ENCODE assay signal across 6 mouse cellular contexts in the genomic region with DNA sequence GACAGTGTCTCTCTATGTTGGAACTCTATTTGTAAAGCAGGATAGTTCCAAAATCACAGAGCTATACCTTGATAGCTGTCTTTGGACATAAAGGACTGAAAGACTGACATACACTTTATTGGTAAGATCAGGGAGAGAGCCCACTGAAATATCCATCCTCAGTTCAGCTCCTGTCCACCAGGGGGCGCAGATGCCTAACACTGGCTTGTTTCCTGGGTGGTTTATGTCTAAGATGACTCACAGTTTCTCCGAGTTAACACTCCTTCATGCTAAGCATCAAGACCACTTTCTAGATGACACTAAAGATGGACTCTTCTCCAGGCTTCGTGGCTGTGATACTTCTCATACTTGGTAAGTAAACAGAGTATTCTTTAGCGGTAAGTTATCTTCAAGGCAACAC.
A peak's percentile ranks its signal among the peaks of the same experiment; 100 is the strongest.
DNase-seq lines count a peak whose midpoint lies in the region; ATAC-seq and TF ChIP-seq lines count a peak whose summit lies in the region.
"Not testable (repeated sequence)": the region's sequence is repeated elsewhere in the genome, so short reads cannot be mapped to it uniquely, and the experiment has no call there.

No protein-coding gene starts in this region.

- not testable (repeated sequence) for H3K27ac ChIP-seq in hindbrain, postnatal 0 days; midbrain, embryonic 13.5 days

- TF ChIP-seq CTCF in hindbrain, postnatal 0 days (IDR thresholded peaks at IDR 0.05; ENCODE audit: low read depth) = not testable (repeated sequence)

- H3K27me3 ChIP-seq in hindbrain, postnatal 0 days (ENCODE audit: insufficient read depth, low read length); midbrain, embryonic 13.5 days: not testable (repeated sequence)

- peak; percentile 75 for ATAC-seq in CD4-positive, CD25-positive, alpha-beta regulatory T cell, adult 4 months
- ATAC-seq in common myeloid progenitor, adult 5-6 weeks (replicated peaks; ENCODE audit: low read depth, poor library complexity, severe bottlenecking) = peak; percentile 91
- peak; percentile 67; the same call in 1 of the 2 replicates for ATAC-seq in frontal cortex, adult (ENCODE audit: low TSS enrichment)
- peak; percentile 27; the same call in 1 of the 2 replicates for ATAC-seq in hindbrain, postnatal 0 days
- ATAC-seq in megakaryocyte progenitor cell, adult 5-6 weeks (replicated peaks; ENCODE audit: poor library complexity) = peak; percentile 95
- peak; percentile 11; the same call in 1 of the 2 replicates for ATAC-seq in midbrain, embryonic 13.5 days

- not testable (repeated sequence) for H3K4me2 ChIP-seq in hindbrain, postnatal 0 days (ENCODE audit: low read depth, low read length); midbrain, embryonic 13.5 days (replicated peaks)

- no CpG with 5 or more reads among the region's 4 CpGs for WGBS in hindbrain, postnatal 0 days
- no CpG with 5 or more reads among the region's 4 CpGs for whole genome bisulfite sequencing in midbrain, embryonic 13.5 days

- not testable (repeated sequence) for H3K9me3 ChIP-seq in hindbrain, postnatal 0 days (ENCODE audit: low read length); midbrain, embryonic 13.5 days

- not testable (repeated sequence) for H3K36me3 ChIP-seq in hindbrain, postnatal 0 days (ENCODE audit: insufficient read depth, low read length); midbrain, embryonic 13.5 days

- H3K4me3 ChIP-seq in hindbrain, postnatal 0 days (ENCODE audit: low read length); midbrain, embryonic 13.5 days (replicated peaks): not testable (repeated sequence)

- not testable (repeated sequence) for DNase-seq in hindbrain, postnatal 0 days (ENCODE audit: low spot score)

- H3K4me1 ChIP-seq in hindbrain, postnatal 0 days (ENCODE audit: insufficient read depth, low read length); midbrain, embryonic 13.5 days (replicated peaks): not testable (repeated sequence)

- not testable (repeated sequence) for H3K9ac ChIP-seq in hindbrain, postnatal 0 days (replicated peaks; ENCODE audit: low read length); midbrain, embryonic 13.5 days (replicated peaks)

Comparison
In these comparisons a context has a peak if more than half of its experiments do, and no peak if none do; other contexts are left out.
1. ATAC-seq: peak in every context shown above with its lines; median percentile 95 in megakaryocyte progenitor cell, adult 5-6 weeks; 91 in common myeloid progenitor, adult 5-6 weeks; 75 in CD4-positive, CD25-positive, alpha-beta regulatory T cell, adult 4 months; 67 in frontal cortex, adult; 27 in hindbrain, postnatal 0 days; 11 in midbrain, embryonic 13.5 days.